Mouse (Mus musculus) MEL (cell line): Measurements from ENCODE around the gene Adra2c. TPM values are rescaled to one million over a fixed set of nuclear protein-coding genes. Genes with fewer than 3 reads are reported as not detected.

Experiments used
- DNase-seq: peaks from one replicate; pipeline ENCODE4 v3.0.0; 2011; ENCODE audit warnings: low read depth, low spot score
- H3K27ac ChIP-seq: 2 replicates; pipeline ENCODE4 v1.5.1; 2012; ENCODE audit warnings: low read depth, mild to moderate bottlenecking, control low read depth, low read length, moderate library complexity; ENCODE audit not compliant: control insufficient read depth
- H3K27me3 ChIP-seq, 2 experiments: fragments of 150-350 bp in 1 of 2; sonication (generic) in 1 of 2; 2 replicates each; pipeline ENCODE4 v1.6.1; 2012; ENCODE audit warnings: low read length in 2 of 2, mild to moderate bottlenecking in 2 of 2, improper control_type of control experiment in 1 of 2, moderate library complexity in 1 of 2; ENCODE audit not compliant: insufficient read depth in 2 of 2, control insufficient read depth in 1 of 2
- H3K36me3 ChIP-seq, 2 experiments: 2 replicates each; pipeline ENCODE4 v1.6.1; 2012 to 2014; ENCODE audit warnings: low read length in 2 of 2, improper control_type of control experiment in 1 of 2, inconsistent platforms in 1 of 2, mild to moderate bottlenecking in 1 of 2; ENCODE audit not compliant: insufficient read depth in 2 of 2, control insufficient read depth in 1 of 2
- H3K4me1 ChIP-seq, 2 experiments: fragments of 150-350 bp in 1 of 2; sonication (generic) in 1 of 2; 2 replicates each; pipeline ENCODE4 v1.6.1; 2012; ENCODE audit warnings: low read length in 2 of 2, improper control_type of control experiment in 1 of 2, mild to moderate bottlenecking in 1 of 2; ENCODE audit not compliant: insufficient read depth in 2 of 2, control insufficient read depth in 1 of 2
- H3K4me3 ChIP-seq, 2 experiments: fragments of 150-350 bp in 1 of 2; sonication (generic) in 1 of 2; 2 replicates each; pipeline ENCODE4 v1.5.1; 2012; ENCODE audit warnings: low read depth in 2 of 2, low read length in 2 of 2, mild to moderate bottlenecking in 2 of 2, moderate library complexity in 2 of 2, control low read depth in 1 of 2, improper control_type of control experiment in 1 of 2; ENCODE audit not compliant: control insufficient read depth in 1 of 2, insufficient read depth in 1 of 2
- H3K79me2 ChIP-seq: 2 replicates; pipeline ENCODE4 v1.6.1; 2012; ENCODE audit warnings: mild to moderate bottlenecking, low read length, moderate library complexity; ENCODE audit not compliant: control insufficient read depth, poor library complexity, insufficient read depth
- H3K9ac ChIP-seq: 2 replicates; pipeline ENCODE4 v1.6.1; 2012; ENCODE audit warnings: low read depth, mild to moderate bottlenecking, control low read depth, low read length, moderate library complexity; ENCODE audit not compliant: control insufficient read depth, poor library complexity, severe bottlenecking
- H3K9me3 ChIP-seq: fragments of 150-350 bp; sonication (generic); replicated peaks from 2 replicates; pipeline ENCODE4 v1.6.1; 2012; ENCODE audit warnings: mild to moderate bottlenecking, low read length, improper control_type of control experiment, moderate library complexity; ENCODE audit not compliant: insufficient read depth
- BHLHE40 ChIP-seq: IDR thresholded peaks from 2 replicates; pipeline ENCODE4 v1.6.1; 2012; ENCODE audit warnings: low read depth, mild to moderate bottlenecking, inconsistent platforms, low read length, improper control_type of control experiment, borderline replicate concordance
- CHD1 ChIP-seq: IDR thresholded peaks from 2 replicates; pipeline ENCODE4 v1.6.1; 2012; ENCODE audit warnings: low read depth, mild to moderate bottlenecking, inconsistent platforms, low read length, improper control_type of control experiment
- E2F4 ChIP-seq: IDR thresholded peaks from 2 replicates; pipeline ENCODE4 v1.6.1; 2011; ENCODE audit warnings: low read depth, low read length, improper control_type of control experiment, borderline replicate concordance
- ELF1 ChIP-seq: IDR thresholded peaks from 2 replicates; pipeline ENCODE4 v1.6.1; 2014; ENCODE audit warnings: low read depth, mild to moderate bottlenecking, inconsistent platforms, low read length, improper control_type of control experiment, moderate library complexity
- ETS1 ChIP-seq: IDR thresholded peaks from 2 replicates; pipeline ENCODE4 v1.6.1; 2012; ENCODE audit warnings: low read depth, mild to moderate bottlenecking, inconsistent platforms, low read length, improper control_type of control experiment, moderate library complexity
- GABPA ChIP-seq: IDR thresholded peaks from 2 replicates; pipeline ENCODE4 v1.6.1; 2012; ENCODE audit warnings: low read depth, mild to moderate bottlenecking, inconsistent platforms, low read length, improper control_type of control experiment, moderate library complexity
- GATA1 ChIP-seq: IDR thresholded peaks from 2 replicates; pipeline ENCODE4 v1.6.1; 2011; ENCODE audit warnings: low read depth, low read length, improper control_type of control experiment
- HCFC1 ChIP-seq: IDR thresholded peaks from 2 replicates; pipeline ENCODE4 v1.6.1; 2012; ENCODE audit warnings: low read depth, mild to moderate bottlenecking, inconsistent platforms, low read length, improper control_type of control experiment, moderate library complexity
- JUND ChIP-seq: IDR thresholded peaks from 2 replicates; pipeline ENCODE4 v1.6.1; 2011; ENCODE audit warnings: low read depth, mild to moderate bottlenecking, improper control_type of control experiment, low read length
- KAT2A ChIP-seq: conservative IDR thresholded peaks from 2 replicates; pipeline ENCODE4 v1.6.1; 2012; ENCODE audit warnings: low read depth, low read length, improper control_type of control experiment, inconsistent platforms
- MAFK ChIP-seq: IDR thresholded peaks from 2 replicates; pipeline ENCODE4 v1.6.1; 2011; ENCODE audit warnings: low read depth, mild to moderate bottlenecking, low read length, improper control_type of control experiment, borderline replicate concordance
- MAX ChIP-seq: IDR thresholded peaks from 2 replicates; pipeline ENCODE4 v1.6.1; 2011; ENCODE audit warnings: low read length, improper control_type of control experiment
- MEF2A ChIP-seq: IDR thresholded peaks from 2 replicates; pipeline ENCODE4 v1.6.1; 2014; ENCODE audit warnings: low read depth, mild to moderate bottlenecking, inconsistent platforms, low read length, improper control_type of control experiment; ENCODE audit not compliant: poor library complexity, insufficient replicate concordance, severe bottlenecking; ENCODE audit errors: extremely low read depth
- MXI1 ChIP-seq: IDR thresholded peaks from 2 replicates; pipeline ENCODE4 v1.6.1; 2011; ENCODE audit warnings: mild to moderate bottlenecking, low read depth, low read length, improper control_type of control experiment
- MYB ChIP-seq: IDR thresholded peaks from 2 replicates; pipeline ENCODE4 v1.6.1; 2011; ENCODE audit warnings: mild to moderate bottlenecking, low read depth, low read length, improper control_type of control experiment
- NELFE ChIP-seq: IDR thresholded peaks from 2 replicates; pipeline ENCODE4 v1.6.1; 2011; ENCODE audit warnings: low read depth, low read length, improper control_type of control experiment
- NRF1 ChIP-seq: IDR thresholded peaks from 2 replicates; pipeline ENCODE4 v1.6.1; 2014; ENCODE audit warnings: low read depth, mild to moderate bottlenecking, inconsistent platforms, low read length, improper control_type of control experiment, moderate library complexity; ENCODE audit not compliant: poor library complexity, insufficient read depth, severe bottlenecking
- POLR2A ChIP-seq, 2 experiments: IDR thresholded peaks; 2 replicates each; pipeline ENCODE4 v1.6.1; 2011 to 2012; ENCODE audit warnings: low read length in 2 of 2, mild to moderate bottlenecking in 2 of 2, control low read depth in 1 of 2, improper control_type of control experiment in 1 of 2, low read depth in 1 of 2, moderate library complexity in 1 of 2; ENCODE audit not compliant: control insufficient read depth in 1 of 2, insufficient read depth in 1 of 2, poor library complexity in 1 of 2
- POLR2AphosphoS5 ChIP-seq: IDR thresholded peaks from 2 replicates; pipeline ENCODE4 v1.6.1; 2012; ENCODE audit warnings: low read depth, borderline replicate concordance, mild to moderate bottlenecking, inconsistent platforms, low read length, moderate library complexity, mixed read lengths
- RCOR1 ChIP-seq: IDR thresholded peaks from 2 replicates; pipeline ENCODE4 v1.6.1; 2012; ENCODE audit warnings: low read depth, mild to moderate bottlenecking, inconsistent platforms, low read length, improper control_type of control experiment
- SIN3A ChIP-seq: IDR thresholded peaks from 2 replicates; pipeline ENCODE4 v1.6.1; 2012; ENCODE audit warnings: low read length, improper control_type of control experiment, inconsistent platforms
- SMC3 ChIP-seq: IDR thresholded peaks from 2 replicates; pipeline ENCODE4 v1.6.1; 2011; ENCODE audit warnings: low read depth, low read length, improper control_type of control experiment
- TCF12 ChIP-seq: IDR thresholded peaks from 2 replicates; pipeline ENCODE4 v1.6.1; 2014; ENCODE audit warnings: low read depth, mild to moderate bottlenecking, inconsistent platforms, low read length, improper control_type of control experiment, moderate library complexity
- UBTF ChIP-seq: IDR thresholded peaks from 2 replicates; pipeline ENCODE4 v1.6.1; 2012; ENCODE audit warnings: low read depth, mild to moderate bottlenecking, inconsistent platforms, low read length, improper control_type of control experiment, moderate library complexity, borderline replicate concordance; ENCODE audit not compliant: insufficient read depth
- ZC3H11A ChIP-seq: IDR thresholded peaks from 2 replicates; pipeline ENCODE4 v1.6.1; 2012; ENCODE audit warnings: low read depth, mild to moderate bottlenecking, inconsistent platforms, low read length, improper control_type of control experiment
- ZMIZ1 ChIP-seq: IDR thresholded peaks from 2 replicates; pipeline ENCODE4 v1.6.1; 2012; ENCODE audit warnings: low read depth, mild to moderate bottlenecking, inconsistent platforms, low read length, improper control_type of control experiment, moderate library complexity
- polyA plus RNA-seq, 2 experiments: library from polyadenylated mRNA; stranded (reverse) in 1 of 2; unstranded in 1 of 2; fragments of >175 nt in 1 of 2; fragments of >200 nt in 1 of 2; gene quantifications; 2 replicates each; pipeline versions ENCODE4 v1.2.1 to v1.2.4; 2012; ENCODE audit warnings: low replicate concordance in 2 of 2, low read depth in 1 of 2; ENCODE audit not compliant: insufficient read length in 2 of 2, insufficient read depth in 1 of 2, missing spikeins in 1 of 2
- total RNA-seq: library from RNA; depleted of rRNA; stranded (reverse); fragments of 300-350 nt; gene quantifications from 2 replicates; pipeline ENCODE4 v1.2.3, GENCODE M21; 2012

Gene Adra2c
- total and polyA plus RNA-seq, 3 experiments, result not detected

GRCm38 (mm10) chr5:35237757-35238156 lies 40.4 kb upstream of the Adra2c start:
- Histone ChIP-seq H3K79me2 (no peaks in the 10 kb centered on the region), H3K4me1 (no peaks in the 10 kb centered on the region), H3K36me3 (no peaks in the 10 kb centered on the region), H3K9me3 (no peaks in the 10 kb centered on the region), H3K27me3 (no peaks in the 10 kb centered on the region)
- DNase-seq, result no peak
- no peak for TF ChIP-seq ZC3H11A
- no peak for TF ChIP-seq SIN3A
- TF ChIP-seq UBTF, result no peak
- no peak for TF ChIP-seq MAX
- TF ChIP-seq ETS1, result no peak
- TF ChIP-seq MXI1, result no peak
- TF ChIP-seq MAFK, result no peak
- TF ChIP-seq NRF1, result no peak
- no peak for TF ChIP-seq POLR2A (IDR thresholded peaks at IDR 0.05; ENCODE audit: control insufficient read depth in 1 of 2, insufficient read depth in 1 of 2, low read depth in 1 of 2, low read length in 2 of 2, poor library complexity in 1 of 2)
- no peak for TF ChIP-seq POLR2AphosphoS5
- TF ChIP-seq BHLHE40, result no peak
- TF ChIP-seq RCOR1, result no peak
- no peak for TF ChIP-seq MEF2A
- no peak for TF ChIP-seq E2F4
- TF ChIP-seq HCFC1, result no peak
- no peak for TF ChIP-seq SMC3
- TF ChIP-seq, all 39 proteins: peak for 0
- Histone ChIP-seq H3K27ac (no peak overlapping the region), H3K9ac (no peak overlapping the region), H3K4me3 (no peak overlapping the region)

GRCm38 (mm10) chr5:35238627-35239026 lies 39.5 kb upstream of the Adra2c start:
- H3K4me3 ChIP-seq, result no peak overlapping the region
- no peak for DNase-seq
- no peak overlapping the region for H3K27ac ChIP-seq
- no peaks in the 10 kb centered on the region for H3K4me1 ChIP-seq
- H3K9ac ChIP-seq, result no peak overlapping the region
- no peaks in the 10 kb centered on the region for H3K27me3 ChIP-seq
- TF ChIP-seq TCF12 (no peak), GATA1 (no peak), ELF1 (no peak), JUND (no peak), ETS1 (no peak), CHD1 (no peak), ZMIZ1 (no peak), KAT2A (no peak), POLR2AphosphoS5 (no peak), MAFK (no peak), NELFE (no peak), SMC3 (no peak), GABPA (no peak), UBTF (no peak), POLR2A (IDR thresholded peaks at IDR 0.05; ENCODE audit: control insufficient read depth in 1 of 2, insufficient read depth in 1 of 2, low read depth in 1 of 2, low read length in 2 of 2, poor library complexity in 1 of 2) (no peak), MYB (no peak)
- TF ChIP-seq, all 39 proteins: peak for 0
- H3K36me3 ChIP-seq, result no peaks in the 10 kb centered on the region
- H3K9me3 ChIP-seq, result no peaks in the 10 kb centered on the region
- no peaks in the 10 kb centered on the region for H3K79me2 ChIP-seq
